Mouse (Mus musculus) adipocyte (in vitro differentiated cells): ENCODE data around the gene Susd6.
A peak's percentile ranks its signal among the peaks of the same experiment; 100 is the strongest.

Experiments
- DNase-seq: peaks from one replicate; pipeline ENCODE4 v3.0.0-alpha.2; 2016; ENCODE audit warnings: low spot score

Gene Susd6

DNA sequence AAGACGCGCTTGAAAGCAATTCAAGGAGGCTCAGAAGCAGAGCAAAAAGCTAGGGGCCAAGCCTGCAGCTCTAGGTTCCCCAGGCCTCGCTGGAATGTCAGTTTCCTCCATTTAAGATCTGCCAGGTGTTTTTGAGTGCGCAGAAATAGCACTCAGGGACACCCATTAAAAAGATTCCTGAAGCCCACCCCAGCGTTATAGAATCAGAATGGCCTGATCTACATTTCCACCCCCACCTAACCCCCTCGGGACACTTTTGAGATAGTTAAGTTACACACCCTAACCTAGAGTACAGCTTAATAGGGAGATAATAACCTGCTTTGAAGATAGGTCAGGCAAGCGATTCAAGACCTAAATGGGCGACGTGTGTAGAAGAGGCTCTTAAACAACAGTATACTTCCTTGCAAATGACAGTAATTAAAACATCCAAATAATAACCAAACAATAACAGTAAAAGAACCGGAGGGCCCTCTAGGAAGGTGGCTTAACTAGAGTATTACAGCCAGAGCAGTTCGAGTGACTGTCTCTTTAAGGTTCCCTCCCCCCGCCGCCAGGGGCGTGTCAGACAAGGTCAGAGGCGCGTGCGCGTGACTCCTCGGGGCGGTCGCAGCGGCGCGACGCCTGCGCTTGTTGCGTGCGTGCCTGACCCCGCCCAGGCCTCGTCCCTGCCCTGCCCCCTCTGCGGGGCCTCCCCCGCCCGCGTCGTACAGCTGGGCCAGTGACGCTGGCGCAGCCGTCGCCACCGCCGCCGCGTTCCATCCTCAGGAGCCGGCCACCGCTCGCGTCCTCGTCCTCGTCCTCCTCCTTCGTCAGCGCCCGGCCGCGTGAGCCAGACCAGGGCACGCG is at the start of gene Susd6:
Susd6 (plus strand) TSS at position 662 of the 846 bp plus-strand sequence.
- peak; percentile 97 for DNase-seq

DNA sequence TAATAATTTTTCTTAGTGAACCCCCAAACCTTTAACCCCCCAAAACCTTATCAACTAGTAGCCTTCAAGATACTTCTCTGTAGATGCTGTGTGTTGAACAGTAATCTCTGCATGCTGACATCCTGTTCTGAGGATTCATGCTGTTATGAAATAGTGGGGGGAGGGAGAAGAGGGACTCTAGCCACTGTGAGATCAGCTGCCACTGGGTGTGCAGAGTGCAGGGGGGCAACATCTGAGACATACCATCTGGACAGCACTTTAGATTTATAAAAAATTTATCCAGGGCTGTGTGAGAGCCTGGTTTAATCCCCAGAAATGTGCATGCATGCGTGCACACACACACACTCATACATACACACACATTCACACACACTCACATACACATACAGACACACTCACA is 45.7 kb upstream of the Susd6 start:
- no peak for DNase-seq

DNA sequence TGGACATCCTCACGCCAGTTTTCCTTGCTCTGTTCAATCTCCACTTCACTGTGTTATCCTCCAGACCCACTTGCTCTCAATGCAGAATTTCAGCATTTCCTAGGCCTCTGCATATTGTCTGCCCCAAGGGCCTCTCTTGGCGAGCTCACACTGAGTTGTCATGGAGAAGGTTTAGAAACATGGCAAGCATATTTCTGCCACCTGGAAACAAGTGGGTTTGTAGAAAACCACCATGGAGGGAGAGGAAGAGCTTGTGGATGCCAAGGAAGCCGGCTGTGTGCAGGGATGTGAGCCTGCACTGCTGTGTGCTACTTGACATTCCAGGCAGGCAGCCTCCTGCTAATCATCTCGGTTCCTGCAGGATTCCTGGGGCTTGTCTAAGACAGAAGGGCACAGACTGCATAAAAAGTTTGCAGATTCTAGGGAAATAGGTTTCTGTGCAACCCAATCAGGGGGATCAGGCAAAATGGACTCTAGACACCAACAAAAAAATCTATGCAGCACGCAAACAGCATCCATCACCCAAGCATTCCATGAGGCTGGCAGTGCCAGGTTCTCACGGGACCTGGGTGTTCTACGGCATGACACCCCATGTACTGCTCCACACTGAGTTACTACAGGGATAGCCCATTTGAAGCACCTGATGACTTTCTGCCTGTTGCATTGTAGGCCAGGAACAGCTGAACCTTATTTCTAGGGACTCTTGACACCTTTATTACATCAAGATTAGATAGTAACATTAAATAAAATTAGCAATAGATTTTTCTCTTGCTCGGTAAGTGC is 44.1 kb upstream of the Susd6 start:
- no peak for DNase-seq

DNA sequence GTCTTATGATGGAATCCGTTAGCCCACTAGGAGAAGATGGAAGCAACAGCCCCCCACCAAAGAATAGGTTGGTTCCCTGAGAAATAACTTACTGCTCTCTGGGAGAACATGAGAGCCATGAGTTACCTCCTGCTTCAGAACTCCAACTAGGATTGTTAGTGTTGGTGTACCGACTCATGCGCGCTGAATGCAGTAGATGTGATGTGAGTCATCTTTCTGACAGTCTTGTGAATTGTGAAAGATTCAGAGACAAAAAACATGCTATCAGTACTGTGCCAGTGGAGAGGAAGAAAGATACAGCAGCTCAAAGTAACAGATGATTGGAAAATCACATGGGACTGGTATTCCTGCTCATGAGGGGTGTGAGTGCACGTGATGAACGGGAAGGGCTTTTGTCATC is 38.8 kb upstream of the Susd6 start:
- DNase-seq: no peak

DNA sequence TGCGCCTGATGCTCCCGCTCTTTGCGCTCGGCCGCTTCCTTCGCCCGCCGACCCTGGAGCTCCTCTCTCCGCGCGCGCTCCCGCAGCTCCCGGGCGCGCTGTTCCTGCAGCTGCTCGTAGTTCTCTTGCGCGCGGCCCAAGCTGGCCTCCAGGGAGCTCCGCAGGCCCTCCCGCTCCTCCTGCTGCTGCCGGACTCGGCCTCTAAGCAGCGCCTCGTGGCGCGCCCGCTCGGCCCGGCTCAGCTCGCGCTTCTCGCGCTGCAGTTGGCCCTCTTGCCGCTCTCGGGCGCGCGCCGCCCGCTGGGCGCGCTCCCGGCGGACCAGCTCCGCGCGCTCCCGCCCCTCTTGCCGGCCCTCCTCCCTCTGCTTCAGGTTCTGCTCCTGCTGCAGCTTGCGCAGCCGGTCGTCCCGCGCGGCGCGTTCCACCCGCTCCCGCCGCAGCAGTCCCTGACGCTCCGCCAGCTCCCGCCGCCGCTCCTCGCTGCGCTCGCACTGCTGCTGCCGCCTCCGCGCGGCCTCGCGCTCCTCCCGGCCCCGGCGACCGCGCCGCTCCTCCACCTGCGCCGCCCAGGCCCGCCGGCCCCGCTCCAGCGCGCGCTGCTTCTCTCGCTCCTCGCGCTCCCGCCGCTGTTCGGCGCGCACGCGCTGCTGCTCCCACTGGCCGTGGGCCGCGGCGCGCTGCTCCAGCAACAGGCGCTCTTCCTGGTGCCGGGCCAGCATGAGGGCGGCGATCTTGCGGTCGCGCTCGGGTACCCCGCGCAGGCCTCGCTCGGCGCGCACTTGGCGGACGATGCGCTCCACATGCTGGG is 32.4 kb upstream of the Susd6 start:
- no peak for DNase-seq

DNA sequence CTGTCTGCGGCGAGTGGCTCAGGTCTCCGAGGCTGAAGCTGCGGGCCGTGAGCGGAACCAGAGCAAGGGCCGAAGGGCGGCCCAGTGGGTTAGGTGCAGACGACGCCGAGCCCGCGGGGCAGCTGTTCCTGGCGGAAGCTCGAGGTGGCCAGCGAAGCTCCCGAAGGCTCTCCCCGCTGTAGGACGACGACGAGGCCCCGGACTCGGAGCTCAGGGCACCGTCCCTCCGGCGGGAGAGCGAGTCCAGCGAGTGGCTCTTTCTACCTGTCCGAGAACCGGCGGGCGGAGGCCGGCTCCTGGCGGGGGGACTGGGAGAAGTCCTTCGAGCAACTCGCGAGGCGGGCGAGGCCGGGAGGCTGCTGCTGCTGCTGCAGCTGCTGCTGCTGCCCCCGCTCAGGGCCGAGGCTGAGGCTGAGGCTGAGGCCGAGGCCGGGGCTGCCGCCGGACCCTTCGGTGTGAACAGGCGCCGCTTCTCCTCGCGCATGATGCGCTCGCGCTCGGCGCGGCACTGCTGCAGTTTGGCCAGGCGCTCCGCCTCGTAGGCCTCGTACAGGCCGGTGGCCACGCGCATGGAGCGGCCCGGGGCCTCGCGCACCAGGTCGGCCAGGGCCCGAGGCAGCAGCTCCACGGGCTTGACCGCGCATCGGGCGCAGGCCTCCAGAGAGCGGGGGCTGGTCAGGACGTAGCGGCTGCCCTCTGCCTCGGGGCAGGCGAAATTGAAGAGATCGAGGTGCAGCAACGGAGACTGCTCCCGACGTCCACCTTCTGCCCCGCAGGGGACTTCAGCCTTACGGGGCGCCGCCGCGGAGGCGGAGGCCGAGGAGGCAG is 31.5 kb upstream of the Susd6 start:
- no peak for DNase-seq

DNA sequence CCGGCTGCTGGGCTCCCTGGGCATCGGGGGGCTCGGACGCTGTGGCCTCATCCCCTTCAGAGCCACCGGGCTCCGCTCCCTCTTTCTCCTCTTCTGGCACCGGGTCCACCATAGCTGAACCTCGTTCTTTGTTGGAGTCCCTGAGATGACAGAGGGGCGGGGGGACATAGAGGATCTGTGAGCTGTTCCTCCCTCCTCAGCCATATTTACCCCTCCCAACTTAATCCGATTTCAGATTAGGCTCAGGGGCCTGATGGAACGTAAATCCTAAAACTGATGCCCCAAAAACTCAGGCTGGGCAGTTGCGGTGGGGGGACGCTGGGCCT is 31.0 kb upstream of the Susd6 start:
- DNase-seq: no peak

DNA sequence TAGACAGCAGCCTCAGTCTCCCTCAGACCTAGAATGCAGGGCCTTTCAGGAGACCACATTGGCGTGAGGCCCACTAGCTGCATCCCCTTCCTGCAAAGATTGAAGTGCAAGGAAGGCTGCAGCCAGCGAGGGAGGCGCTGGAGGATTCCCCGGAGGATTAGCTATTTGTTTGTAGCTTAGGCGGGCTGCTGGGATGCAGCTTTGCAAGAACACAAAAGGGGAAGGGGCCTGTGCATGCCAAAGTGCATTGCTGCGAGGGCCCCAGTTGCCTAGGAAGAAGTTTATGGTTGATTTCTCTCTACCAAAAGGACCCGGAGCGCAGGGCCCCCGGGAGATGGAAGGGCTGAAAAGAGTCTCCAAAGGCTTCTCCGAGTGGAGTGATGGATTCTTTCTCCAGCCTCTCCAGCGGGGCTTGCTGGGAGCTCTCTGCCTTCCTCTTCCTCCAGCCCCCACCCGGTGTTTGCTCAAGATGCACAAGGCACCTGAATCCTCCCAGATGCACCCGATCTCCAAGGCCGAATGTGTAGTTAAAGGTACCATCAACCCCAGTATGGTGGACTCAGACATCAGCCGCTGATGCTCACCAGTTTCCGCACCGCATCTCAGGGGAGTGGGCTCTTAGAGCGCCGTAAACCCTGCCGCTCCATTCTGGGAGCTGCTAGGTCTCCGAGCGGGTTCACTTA is 30.5 kb upstream of the Susd6 start:
- no peak for DNase-seq

DNA sequence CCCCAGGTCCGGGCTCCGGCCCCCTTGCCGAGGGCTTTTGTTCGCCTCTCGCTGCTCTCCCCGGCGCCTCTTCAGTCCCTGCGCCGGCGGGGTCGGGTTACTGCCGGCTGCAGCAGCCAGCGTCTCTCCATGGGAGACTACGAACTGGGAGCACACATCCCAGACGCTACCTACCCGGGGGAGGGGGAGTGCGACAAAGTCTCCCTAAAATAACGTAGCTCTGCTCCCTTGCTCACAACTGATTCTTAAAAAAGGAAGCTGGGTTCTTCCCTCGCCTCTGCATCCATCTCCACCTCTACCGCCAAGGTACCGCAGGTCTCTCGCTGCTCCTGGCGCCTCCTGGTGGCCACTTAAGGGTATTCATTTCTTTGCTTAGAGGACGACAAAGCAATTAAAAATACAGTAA is 29.9 kb upstream of the Susd6 start, which contains the start of gene Ccdc177:
Ccdc177 (minus strand) TSS at position 292 of the 406 bp plus-strand sequence.
- no peak for DNase-seq

DNA sequence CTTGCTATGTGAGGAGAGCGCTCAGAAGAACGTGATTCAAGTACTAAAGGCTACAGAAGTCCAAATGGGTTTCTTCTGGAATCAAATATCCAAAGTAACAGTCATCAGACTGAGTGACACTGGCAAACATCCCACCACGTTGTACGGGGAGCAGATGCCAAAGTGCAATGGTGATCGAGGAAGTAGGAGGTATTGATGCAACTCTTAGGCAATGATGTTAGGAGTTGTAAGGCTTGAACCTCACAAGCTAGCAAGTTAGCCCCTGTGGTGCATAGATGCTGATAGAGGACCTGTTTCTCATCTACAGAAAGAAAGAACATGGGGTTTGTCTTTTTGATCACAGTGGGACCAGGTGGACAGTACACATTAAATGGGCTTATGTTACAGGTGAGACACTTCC is 27.3 kb upstream of the Susd6 start:
- no peak for DNase-seq

DNA sequence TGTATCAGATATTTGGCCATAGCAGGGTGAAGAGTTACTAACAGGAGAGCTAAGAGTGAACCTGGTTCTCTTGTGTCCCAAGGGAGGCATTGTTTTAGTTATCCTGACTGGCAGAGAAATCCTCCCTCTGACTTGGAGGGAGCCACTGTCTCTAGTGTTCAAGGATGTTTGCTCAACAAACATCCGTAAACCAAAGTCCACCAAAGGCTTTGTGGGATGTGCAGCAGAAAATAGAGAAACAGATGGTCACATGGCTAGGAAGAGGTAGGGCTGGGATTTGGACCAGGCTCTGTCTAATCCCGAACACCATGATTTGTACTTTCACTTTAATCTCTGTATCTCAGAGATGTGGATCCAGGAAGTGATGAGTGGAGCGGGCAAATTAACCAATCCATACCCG is 26.2 kb upstream of the Susd6 start:
- no peak for DNase-seq

DNA sequence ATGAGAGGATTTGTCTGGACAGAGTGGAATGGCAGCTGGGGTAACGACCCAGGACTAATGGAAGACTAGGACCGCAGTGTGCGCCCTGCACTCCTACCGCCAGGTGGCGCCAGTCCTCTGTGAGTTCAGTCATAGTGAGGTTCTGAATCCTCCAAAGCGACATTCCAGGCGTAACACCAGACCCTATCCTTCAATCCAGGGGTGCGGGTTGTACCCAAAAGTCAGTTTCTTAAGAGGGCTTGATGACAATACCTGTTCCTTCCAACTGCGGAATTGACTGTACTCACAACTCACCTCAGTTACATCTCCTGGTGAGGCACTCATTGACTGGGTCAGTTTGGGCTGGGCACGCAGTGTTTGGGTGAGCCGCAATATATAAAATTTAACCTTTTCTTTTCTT is 20.6 kb upstream of the Susd6 start:
- DNase-seq: peak; percentile 82

DNA sequence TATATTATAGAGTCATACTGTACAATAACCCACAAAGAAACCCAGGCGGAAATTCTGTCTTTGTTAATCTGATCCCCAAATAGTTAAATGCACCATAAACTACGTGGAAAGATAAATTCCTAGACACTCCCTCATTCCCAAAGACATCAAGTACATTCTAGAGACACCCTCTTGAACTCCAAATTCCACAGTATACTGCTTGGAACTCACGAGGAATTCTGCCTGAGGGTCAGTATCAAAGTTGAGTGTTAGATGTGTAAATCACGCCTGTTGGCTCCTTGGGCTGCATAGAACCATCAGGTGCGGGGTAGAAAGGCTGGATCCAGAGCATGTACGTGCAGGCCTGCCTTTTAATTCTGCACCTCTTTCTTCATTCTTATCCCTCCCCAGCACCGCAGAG is 15.5 kb upstream of the Susd6 start:
- no peak for DNase-seq

DNA sequence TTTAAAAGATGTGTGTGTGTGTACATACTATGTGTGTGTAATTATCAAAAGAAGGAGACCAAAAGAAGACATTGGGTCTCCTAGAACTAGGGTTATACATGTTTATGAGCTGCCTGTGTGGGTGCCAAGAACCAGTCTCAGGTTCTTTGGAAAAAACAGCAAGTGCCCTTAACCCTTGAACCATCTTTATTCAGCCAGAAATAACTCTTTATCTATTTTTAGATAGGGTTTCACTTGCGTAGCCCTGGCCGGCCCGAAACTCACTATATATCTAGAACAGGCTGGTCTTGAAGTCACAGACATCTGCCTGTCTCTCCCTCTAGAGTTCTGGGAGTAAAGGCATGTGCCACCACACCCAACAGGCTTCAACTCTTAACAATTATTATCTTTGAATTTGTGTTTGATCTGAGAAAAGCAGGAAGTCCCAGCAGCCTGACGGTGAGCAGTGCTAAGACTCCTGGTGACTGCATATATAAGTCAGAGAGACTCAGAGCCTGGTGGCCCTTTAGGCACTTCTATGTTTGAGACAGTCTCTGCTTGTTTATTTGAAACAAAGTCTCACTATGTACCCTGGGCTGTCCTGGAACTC is 14.2 kb upstream of the Susd6 start:
- no peak for DNase-seq

DNA sequence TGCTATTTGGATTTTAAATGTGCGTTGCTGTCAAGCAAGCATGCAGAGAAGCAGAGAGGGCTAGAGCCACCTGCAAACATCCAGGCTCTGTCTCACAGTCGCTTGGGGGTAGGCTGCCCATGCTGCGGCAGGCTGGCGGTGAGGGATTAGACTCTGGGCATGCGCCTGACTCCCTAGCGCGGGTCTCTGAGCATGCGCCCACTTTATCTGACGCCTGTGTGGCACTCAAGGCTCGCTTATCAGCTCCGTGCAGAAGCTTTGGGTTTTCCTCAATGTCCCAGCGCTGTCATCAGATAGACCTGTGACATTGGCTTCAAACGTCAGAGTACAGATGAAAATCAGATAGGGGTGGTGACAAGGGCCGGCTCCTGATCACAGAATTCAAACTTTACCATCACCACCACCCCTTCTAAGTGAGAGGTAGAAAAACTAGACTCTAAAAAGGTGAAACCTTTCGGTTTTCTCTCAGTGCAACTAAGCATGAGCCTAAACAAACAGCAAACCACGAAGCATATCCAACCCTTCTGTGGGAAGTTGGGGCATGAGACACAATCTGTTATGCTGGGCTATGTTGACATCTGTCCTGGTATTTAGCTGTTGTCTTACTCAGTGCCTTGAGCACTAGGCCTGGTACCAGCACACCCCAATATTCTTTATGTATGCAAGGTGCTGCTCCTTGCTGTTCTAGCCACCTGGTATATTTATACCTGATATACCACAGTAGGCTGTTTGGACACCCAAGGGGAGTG is 11.9 kb upstream of the Susd6 start:
- no peak for DNase-seq

DNA sequence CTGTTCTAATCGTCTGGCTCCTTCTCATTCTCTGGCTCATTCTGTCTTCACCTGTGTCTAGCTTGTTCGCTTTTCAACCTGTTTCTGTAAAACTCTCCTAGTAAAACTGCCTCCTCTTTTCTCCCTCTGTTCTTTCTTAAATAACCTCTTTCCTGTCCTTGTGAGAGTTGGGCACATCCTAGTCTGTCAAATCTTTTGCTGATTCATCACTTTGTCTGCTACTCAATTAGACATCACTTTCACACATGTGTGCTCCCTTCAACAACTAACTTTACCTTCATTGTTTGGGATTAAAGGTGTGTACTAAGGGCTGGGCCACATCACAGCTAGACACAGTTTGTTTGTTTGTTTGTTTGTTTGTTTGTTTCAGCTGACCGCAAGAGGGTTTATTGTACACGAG is 10.6 kb upstream of the Susd6 start:
- DNase-seq: no peak

DNA sequence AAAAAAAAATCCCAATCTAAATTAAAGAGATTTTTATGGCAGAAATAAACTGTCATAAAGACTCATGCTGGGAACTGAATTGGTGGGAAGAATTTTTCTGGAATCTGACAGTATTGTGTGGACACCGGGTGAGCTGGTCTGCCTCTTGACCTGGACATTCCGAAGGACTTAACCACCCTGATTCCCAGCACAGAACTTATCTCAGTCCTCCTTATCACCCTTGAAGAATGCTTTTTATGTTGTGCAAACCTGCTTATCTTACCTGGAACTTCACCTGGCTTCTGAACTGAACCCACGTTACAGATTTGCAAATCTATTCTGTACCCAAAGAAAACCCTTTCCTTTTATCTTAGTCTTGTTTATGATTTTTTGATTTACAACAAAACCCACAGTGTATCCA is 8.1 kb upstream of the Susd6 start:
- no peak for DNase-seq

DNA sequence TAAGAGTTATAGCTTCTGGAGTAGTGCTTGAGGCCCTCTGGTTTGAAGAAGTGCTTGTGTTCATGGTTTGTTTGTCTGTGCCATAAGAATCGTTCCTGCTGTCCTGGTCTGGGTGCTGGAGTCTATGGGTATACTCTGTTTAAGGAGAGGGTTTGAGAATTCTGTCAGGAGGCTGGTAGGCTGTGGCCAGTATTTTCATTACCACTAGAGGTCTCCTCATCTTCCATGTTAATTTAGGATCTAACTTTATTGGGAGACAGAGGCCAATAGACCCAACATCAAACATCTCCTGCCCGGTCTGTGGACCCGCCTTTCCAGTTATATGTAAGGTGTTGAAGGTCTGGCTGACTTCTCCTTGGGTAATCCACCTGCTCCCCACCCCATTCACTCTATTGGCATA is 7.4 kb upstream of the Susd6 start:
- peak; percentile 45 for DNase-seq

DNA sequence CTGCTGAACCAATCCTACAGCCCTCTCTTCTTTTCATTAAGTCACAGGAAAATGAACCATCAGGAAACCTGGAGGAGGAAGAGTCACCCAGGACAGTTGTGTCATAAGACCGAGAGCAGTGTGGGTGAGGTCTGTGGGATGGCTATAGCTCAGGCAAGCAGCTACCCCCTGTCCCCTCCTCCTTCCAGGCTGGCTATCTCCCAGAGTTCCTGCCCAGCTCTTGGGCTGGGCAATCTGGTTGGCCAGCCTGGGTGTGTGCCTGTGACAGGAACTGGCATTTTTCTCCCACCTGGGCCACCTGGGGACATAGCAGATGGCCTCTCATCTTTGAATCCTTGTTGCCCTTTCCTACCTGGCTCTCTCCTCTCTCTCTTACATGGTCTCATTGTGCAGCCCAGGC is 6.4 kb upstream of the Susd6 start:
- DNase-seq: no peak

DNA sequence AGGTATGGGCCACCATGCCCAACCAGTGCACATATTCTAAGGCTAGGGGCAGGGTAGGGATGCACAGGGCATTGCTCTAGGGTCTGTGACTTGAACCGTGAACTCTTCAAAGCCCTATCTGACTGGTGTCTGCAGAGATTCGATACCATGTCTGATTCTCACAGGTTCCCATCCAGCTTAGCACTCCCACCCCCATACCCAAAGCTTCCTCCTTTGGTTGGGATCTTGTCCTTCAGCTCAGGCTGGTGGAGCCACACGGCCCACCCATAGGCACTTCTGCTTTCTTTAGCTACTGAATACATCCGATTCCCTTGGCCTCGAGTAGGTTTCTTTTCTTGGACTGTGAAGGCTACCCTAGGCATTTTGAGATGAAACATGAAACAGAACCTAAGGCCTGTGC is 5.3 kb upstream of the Susd6 start:
- no peak for DNase-seq
